In genomic region chr5:52524207-52524606, GRCm38 (mm10) we compare ENCODE assay signal across 9 mouse cellular contexts. TPM values are rescaled to one million over a fixed set of nuclear protein-coding genes. Genes with fewer than 3 reads are reported as not detected.
DNase-seq lines count a peak whose midpoint lies in the region; ATAC-seq lines count a peak whose summit lies in the region.
"Had no signal": no experiment of that assay in that cellular context is flagged by ENCODE, and none has a peak within 500 bp of the region (broad histone marks: within the 10 kb centered on the region; RNA-seq: fewer than 3 reads in every experiment).

No protein-coding gene starts in this region.

- no peaks in the 10 kb centered on the region for H3K36me3 ChIP-seq in hindbrain, embryonic 10.5 days
- H3K36me3 ChIP-seq in hindbrain, embryonic 13.5 days, result no peaks in the 10 kb centered on the region

- no peaks in the 10 kb centered on the region for H3K9me3 ChIP-seq in hindbrain, embryonic 10.5 days
- no peaks in the 10 kb centered on the region for H3K9me3 ChIP-seq in hindbrain, embryonic 13.5 days

- no peak overlapping the region for H3K27ac ChIP-seq in hindbrain, embryonic 10.5 days
- H3K27ac ChIP-seq in hindbrain, embryonic 13.5 days, result no peak overlapping the region

- no peaks in the 10 kb centered on the region for H3K27me3 ChIP-seq in hindbrain, embryonic 10.5 days (ENCODE audit: insufficient read depth, poor library complexity, severe bottlenecking)
- H3K27me3 ChIP-seq in hindbrain, embryonic 13.5 days, result no peaks in the 10 kb centered on the region

- no peak for ATAC-seq in hindbrain, embryonic 13.5 days (ENCODE audit: low FRiP score)
- ATAC-seq in frontal cortex, adult (ENCODE audit: low TSS enrichment), result peak; percentile 88
- ATAC-seq in granulocyte monocyte progenitor cell, adult 5-6 weeks (replicated peaks; ENCODE audit: poor library complexity, severe bottlenecking), result no peak
- ATAC-seq in monocyte, adult 5-6 weeks (replicated peaks; ENCODE audit: insufficient number of reproducible peaks, low FRiP score, low TSS enrichment, poor library complexity, severe bottlenecking), result no peak

- peak; percentile 27 for DNase-seq in hindbrain, embryonic 10.5 days (ENCODE audit: low spot score)
- DNase-seq in R1 (ENCODE audit: low read depth, low spot score), result peak; percentile 22
- DNase-seq in left cerebral cortex, adult 11 months (ENCODE audit: low spot score), result peak; percentile 29
- DNase-seq in retina, embryonic 14.5 days (ENCODE audit: low spot score), result peak; percentile 60

- no peak overlapping the region for H3K4me3 ChIP-seq in hindbrain, embryonic 10.5 days
- H3K4me3 ChIP-seq in hindbrain, embryonic 13.5 days, result no peak overlapping the region

- no peak overlapping the region for H3K9ac ChIP-seq in hindbrain, embryonic 13.5 days

- WGBS in hindbrain, embryonic 10.5 days, result 46% methylated on average over 3 of the region's 3 CpGs
- WGBS in hindbrain, embryonic 13.5 days, result 55% methylated on average over 3 of the region's 3 CpGs

- no peaks in the 10 kb centered on the region for H3K4me1 ChIP-seq in hindbrain, embryonic 10.5 days (replicated peaks)
- H3K4me1 ChIP-seq in hindbrain, embryonic 13.5 days (replicated peaks), result no peaks in the 10 kb centered on the region

- no peak overlapping the region for H3K4me2 ChIP-seq in hindbrain, embryonic 13.5 days

RNA-seq across cellular contexts. Expression of gene Lgi2, which starts 42.1 kb away (rescaled TPM):
- 1.3 and 1.7 TPM in 2 replicates for polyA plus RNA-seq in hindbrain, embryonic 10.5 days (2016; fragmentation: Nextera tagmentation; extraction: Ambion mirVana)
- 2.7 and 3.0 TPM in 2 replicates for polyA plus RNA-seq in hindbrain, embryonic 13.5 days (2015; fragmentation: Nextera tagmentation; extraction: Ambion mirVana)
- not detected in 2 replicates for total RNA-seq in granulocyte monocyte progenitor cell, adult 5-6 weeks (2014; fragmentation: Nextera tagmentation)
- total RNA-seq in granulocyte monocyte progenitor cell, adult 5-6 weeks (2017), result not detected in 2 replicates
- 0.10 TPM in 1 of 3 replicates, not detected in the others for total RNA-seq in monocyte, adult 5-6 weeks (2017)
- total RNA-seq: hematopoietic stem cell, adult 5-6 weeks had no signal

RNA-seq across cellular contexts. Expression of gene Ccdc149, which starts 52.9 kb away (rescaled TPM):
- 2.3 and 2.5 TPM in 2 replicates for polyA plus RNA-seq in hindbrain, embryonic 10.5 days (2016; fragmentation: Nextera tagmentation; extraction: Ambion mirVana)
- 9.1 and 10.2 TPM in 2 replicates for polyA plus RNA-seq in hindbrain, embryonic 13.5 days (2015; fragmentation: Nextera tagmentation; extraction: Ambion mirVana)
- total RNA-seq in granulocyte monocyte progenitor cell, adult 5-6 weeks (2014; fragmentation: Nextera tagmentation), result 1.9 and 5.3 TPM in 2 replicates
- 3.1 and 3.7 TPM in 2 replicates for total RNA-seq in granulocyte monocyte progenitor cell, adult 5-6 weeks (2017)
- total RNA-seq in monocyte, adult 5-6 weeks (2017), result not detected in 3 replicates
